Mouse (Mus musculus): ENCODE data around the gene Ano9.

DNA sequence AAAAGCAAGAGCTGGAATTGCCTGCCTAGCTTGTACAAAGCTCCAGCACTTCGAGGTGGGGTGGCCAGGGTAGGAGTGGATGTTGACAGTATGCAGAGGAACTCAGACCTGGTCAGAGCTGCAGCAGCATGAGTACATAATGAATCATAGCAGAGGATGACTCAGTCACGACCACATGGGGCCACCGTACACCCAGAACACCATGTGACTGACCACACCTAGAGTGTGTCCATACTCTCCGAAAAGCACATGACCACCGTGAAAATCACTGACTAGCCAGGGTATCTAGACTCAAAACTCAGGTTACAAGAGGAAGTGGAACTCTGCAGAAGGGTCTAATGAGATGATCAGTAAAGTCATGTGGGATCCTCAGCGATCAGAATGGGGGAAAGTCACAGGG lies 47.2 kb upstream of the Ano9 start:
- no peak for TF ChIP-seq CTCF (IDR thresholded peaks at IDR 0.05; ENCODE audit: borderline replicate concordance, insufficient read depth, low read length)
- TF ChIP-seq POLR2A (IDR thresholded peaks at IDR 0.05; ENCODE audit: low read depth, low read length), result no peak
